Mouse (Mus musculus) myocyte (in vitro differentiated cells): ENCODE data around the gene Trit1.

Experiments
- CEBPB ChIP-seq: IDR thresholded peaks from 2 replicates; pipeline ENCODE4 v1.6.1; 2011; ENCODE audit warnings: mild to moderate bottlenecking, moderate library complexity; ENCODE audit not compliant: poor library complexity, insufficient read depth, severe bottlenecking
- E2F4 ChIP-seq: IDR thresholded peaks from one replicate; pipeline ENCODE4 v1.6.1; 2011; ENCODE audit warnings: mild to moderate bottlenecking, control low read depth, moderate library complexity; ENCODE audit not compliant: insufficient read depth
- MAX ChIP-seq: IDR thresholded peaks from one replicate; pipeline ENCODE4 v1.6.1; 2011; ENCODE audit warnings: low read depth, mild to moderate bottlenecking, control low read depth
- POLR2A ChIP-seq: IDR thresholded peaks from one replicate; pipeline ENCODE4 v1.6.1; 2011; ENCODE audit warnings: low read depth, mild to moderate bottlenecking, control low read depth, moderate library complexity; ENCODE audit not compliant: insufficient read length
- POLR2AphosphoS2 ChIP-seq: IDR thresholded peaks from one replicate; pipeline ENCODE4 v1.6.1; 2011; ENCODE audit warnings: low read depth, control low read depth; ENCODE audit not compliant: insufficient read length
- REST ChIP-seq: IDR thresholded peaks from one replicate; pipeline ENCODE4 v1.6.1; 2011; ENCODE audit warnings: mild to moderate bottlenecking, control low read depth, moderate library complexity; ENCODE audit not compliant: insufficient read depth, insufficient read length
- SRF ChIP-seq: IDR thresholded peaks from one replicate; pipeline ENCODE4 v1.6.1; 2011; ENCODE audit warnings: low read depth; ENCODE audit not compliant: control insufficient read depth, insufficient read length
- TCF12 ChIP-seq: IDR thresholded peaks from one replicate; pipeline ENCODE4 v1.6.1; 2011; ENCODE audit warnings: mild to moderate bottlenecking, control low read depth; ENCODE audit not compliant: poor library complexity, insufficient read depth, severe bottlenecking

DNA sequence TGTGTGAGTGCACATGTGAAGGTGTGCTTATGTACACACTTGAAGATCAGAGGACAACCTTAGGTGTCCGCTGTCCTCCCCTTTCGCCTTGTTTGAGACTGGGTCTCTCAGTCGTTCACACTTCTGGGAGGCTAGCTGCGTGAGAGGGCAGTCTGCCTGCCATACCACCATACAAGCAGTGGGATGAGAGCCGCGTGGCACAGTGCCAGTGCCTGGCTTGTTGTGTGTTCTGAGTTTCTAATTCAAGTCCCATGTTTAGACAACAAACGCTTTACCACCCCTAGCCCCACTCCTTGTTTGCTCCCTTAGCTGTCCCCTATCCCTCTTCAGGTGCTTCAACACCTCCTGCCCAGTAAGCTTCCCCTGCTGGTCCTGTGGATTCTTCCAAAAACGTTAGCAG, 44.3 kb upstream of the Trit1 start:
- no peak for TF ChIP-seq E2F4
- TF ChIP-seq CEBPB: no peak
- no peak for TF ChIP-seq MAX
- no peak for TF ChIP-seq TCF12
- no peak for TF ChIP-seq POLR2A
- TF ChIP-seq POLR2AphosphoS2: no peak
- no peak for TF ChIP-seq REST
- TF ChIP-seq SRF: no peak
